Mouse (Mus musculus) adrenal gland (tissue): ENCODE measurements at regions not wholly inside any gene's neighbourhood (a gene's known extent, or its start where the extent isn't known, plus 50 kb on each side); places are given as distances from the start of the nearest gene placed in this dataset.

Experiments
- intact Hi-C: fragments of 180-260 bp; cut with DNase I; formaldehyde crosslinking; loops from one replicate; pipeline ENCODE4 v1.15.1; 2025

GRCm38 (mm10) chr13:101625922-101626321 lies 142.1 kb downstream of the Pik3r1 start:
- intact Hi-C loops: no loop called here

- intact Hi-C loops: no loop called here
Measured at GRCm38 (mm10) chr13:101624179-101624581, 143.8 kb downstream of the Pik3r1 start.

GRCm38 (mm10) chr13:101622649-101623048 lies 145.4 kb downstream of the Pik3r1 start:
- intact Hi-C loops: no loop called here

- intact Hi-C loops: no loop called here
Measured at GRCm38 (mm10) chr13:101620660-101621059, 147.4 kb downstream of the Pik3r1 start.

- intact Hi-C loops: no loop called here
Measured at GRCm38 (mm10) chr13:101619154-101619553, 148.9 kb downstream of the Pik3r1 start.

GRCm38 (mm10) chr13:101612786-101613185 lies 155.2 kb downstream of the Pik3r1 start:
- intact Hi-C loops: no loop called here

GRCm38 (mm10) chr13:101611725-101612124 lies 156.3 kb downstream of the Pik3r1 start:
- intact Hi-C loops: no loop called here

- intact Hi-C loops: no loop called here
Measured at GRCm38 (mm10) chr13:101606184-101606730, 161.8 kb downstream of the Pik3r1 start.

- intact Hi-C loops: no loop called here
Measured at GRCm38 (mm10) chr13:101605685-101606084, 162.3 kb downstream of the Pik3r1 start.

GRCm38 (mm10) chr13:101605051-101605450 lies 163.0 kb downstream of the Pik3r1 start:
- intact Hi-C loops: no loop called here

- intact Hi-C loops: no loop called here
Measured at GRCm38 (mm10) chr13:101598126-101598485, 169.9 kb downstream of the Pik3r1 start.

- intact Hi-C loops: no loop called here
Measured at GRCm38 (mm10) chr13:101597243-101598125, 170.5 kb downstream of the Pik3r1 start.

- intact Hi-C loops: no loop called here
Measured at GRCm38 (mm10) chr13:101594511-101595175, 173.4 kb downstream of the Pik3r1 start.

- intact Hi-C loops: no loop called here
Measured at GRCm38 (mm10) chr13:101592355-101592754, 175.7 kb downstream of the Pik3r1 start.

- intact Hi-C loops: no loop called here
Measured at GRCm38 (mm10) chr13:101588905-101589304, 179.1 kb downstream of the Pik3r1 start.

- intact Hi-C loops: no loop called here
Measured at GRCm38 (mm10) chr13:101586787-101587186, 181.2 kb downstream of the Pik3r1 start.

- intact Hi-C loops: no loop called here
Measured at GRCm38 (mm10) chr13:101576481-101576880, 191.5 kb downstream of the Pik3r1 start.

GRCm38 (mm10) chr13:101572809-101573590 lies 195.0 kb downstream of the Pik3r1 start:
- intact Hi-C loops: no loop called here

GRCm38 (mm10) chr13:101572246-101572645 lies 195.8 kb downstream of the Pik3r1 start:
- intact Hi-C loops: no loop called here

- intact Hi-C loops: no loop called here
Measured at GRCm38 (mm10) chr13:101570034-101570433, 198.0 kb downstream of the Pik3r1 start.

- intact Hi-C loops: no loop called here
Measured at GRCm38 (mm10) chr13:101568985-101569631, 198.9 kb downstream of the Pik3r1 start.
